Mouse (Mus musculus) forebrain, embryonic 15.5 days (tissue): ENCODE data around the gene Xrn1. TPM values are rescaled to one million over a fixed set of nuclear protein-coding genes. Genes with fewer than 3 reads are reported as not detected.

Experiments
- ATAC-seq: fragments of 200-750 bp; cut with Nextera tagmentation; replicated peaks from 2 replicates; pipeline ENCODE4 v1.8.0; 2017; ENCODE audit warnings: mild to moderate bottlenecking, moderate TSS enrichment, moderate library complexity
- H3K27ac ChIP-seq: fragments of 300-500 bp; sonication (generic); replicated peaks from 2 replicates; pipeline ENCODE4 v1.5.1; 2015; ENCODE audit warnings: mild to moderate bottlenecking, inconsistent platforms
- H3K27me3 ChIP-seq: fragments of 300-500 bp; sonication (generic); 2 replicates; pipeline ENCODE4 v1.6.1; 2015; ENCODE audit warnings: inconsistent platforms
- H3K36me3 ChIP-seq: fragments of 300-500 bp; sonication (generic); 2 replicates; pipeline ENCODE4 v1.6.1; 2015; ENCODE audit warnings: mild to moderate bottlenecking, inconsistent platforms
- H3K4me1 ChIP-seq: fragments of 300-500 bp; sonication (generic); 2 replicates; pipeline ENCODE4 v1.6.1; 2015; ENCODE audit warnings: inconsistent platforms
- H3K4me2 ChIP-seq: fragments of 300-500 bp; sonication (generic); replicated peaks from 2 replicates; pipeline ENCODE4 v1.6.1; 2015; ENCODE audit warnings: mild to moderate bottlenecking, inconsistent platforms
- H3K4me3 ChIP-seq: fragments of 300-500 bp; sonication (generic); 2 replicates; pipeline ENCODE4 v1.5.1; 2015; ENCODE audit warnings: mild to moderate bottlenecking, inconsistent platforms
- H3K9ac ChIP-seq: fragments of 300-500 bp; sonication (generic); replicated peaks from 2 replicates; pipeline ENCODE4 v1.6.1; 2015; ENCODE audit warnings: mild to moderate bottlenecking, inconsistent platforms
- H3K9me3 ChIP-seq: fragments of 300-500 bp; sonication (generic); 2 replicates; pipeline ENCODE4 v1.6.1; 2016; ENCODE audit warnings: inconsistent platforms
- WGBS: fragments of 180-500 bp; shearing (Covaris S2); methylation state at CpG from one replicate; pipeline ENCODE4 v1.1.7; 2015; ENCODE audit warnings: mixed read lengths; 5-methylcytosine and 5-hydroxymethylcytosine counted together
- polyA plus RNA-seq: library from polyadenylated mRNA; unstranded; fragments of >200 nt; fragmentation: Nextera tagmentation; extraction: Ambion mirVana; gene quantifications from 2 replicates; pipeline ENCODE4 v1.2.1, GENCODE M21; 2015

The Xrn1 gene
- polyA plus RNA-seq, 1 experiment from 2014 or later, result 18.8 TPM

DNA sequence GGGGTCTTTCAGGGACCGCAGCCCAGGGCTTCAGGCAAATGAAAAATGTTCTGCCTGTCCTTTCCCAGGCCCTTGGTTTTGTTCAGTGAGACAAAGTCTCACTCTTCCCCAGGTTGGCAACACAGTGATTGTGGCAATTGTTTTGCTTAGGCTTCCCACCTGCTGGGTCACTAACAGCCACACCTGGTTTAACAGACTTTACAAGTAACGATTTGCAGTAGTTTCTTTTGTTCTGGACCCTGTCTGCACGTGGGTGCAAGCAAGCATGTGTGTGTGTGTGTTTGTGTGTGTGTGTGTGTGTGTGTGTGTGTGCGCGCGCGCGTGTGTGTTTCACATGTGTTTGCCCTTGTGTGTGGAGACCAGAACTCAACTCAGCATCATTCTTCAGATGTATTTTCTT lies 148.3 kb downstream of the Xrn1 start:
- Histone ChIP-seq H3K4me2 (no peak overlapping the region), H3K27me3 (no peaks in the 10 kb centered on the region), H3K27ac (no peak overlapping the region), H3K9me3 (0 out of 2 replicates have a peak, but pooled peaks cover 4% of the 10 kb centered on the region), H3K9ac (no peak overlapping the region), H3K4me3 (no peak overlapping the region), H3K36me3 (no peaks in the 10 kb centered on the region), H3K4me1 (no peaks in the 10 kb centered on the region)
- 87% methylated on average over 8 of the region's 8 CpGs for WGBS
- ATAC-seq, result no peak

Other genes with a start within 250 kb of the Xrn1 start
- gene Trpc1, start 204.4 kb upstream of the Xrn1 start, polyA plus RNA-seq, result 6.5 and 6.9 TPM in 2 replicates
- 2.8 and 3.5 TPM in 2 replicates for gene Pls1, start 109.4 kb upstream of the Xrn1 start, polyA plus RNA-seq
- 15.6 and 16.2 TPM in 2 replicates for gene Atr, start 97.2 kb upstream of the Xrn1 start, polyA plus RNA-seq
- 1.9 and 2.5 TPM in 2 replicates for gene Gk5, start 164.6 kb downstream of the Xrn1 start, polyA plus RNA-seq
- gene Tfdp2, start 241.5 kb downstream of the Xrn1 start, polyA plus RNA-seq, result 34.7 and 36.9 TPM in 2 replicates